Mouse (Mus musculus) liver, postnatal 0 days (tissue): Measurements from ENCODE around the gene Ccdc33.

ENCODE experiments used
- CTCF ChIP-seq: sonication (generic); IDR thresholded peaks from 2 replicates; pipeline ENCODE4 v1.5.1; 2016; ENCODE audit warnings: antibody characterized with exemption, low read depth
- EP300 ChIP-seq: IDR thresholded peaks from 2 replicates; pipeline ENCODE4 v1.6.1; 2016; ENCODE audit warnings: antibody characterized with exemption, low read depth, mild to moderate bottlenecking

DNA sequence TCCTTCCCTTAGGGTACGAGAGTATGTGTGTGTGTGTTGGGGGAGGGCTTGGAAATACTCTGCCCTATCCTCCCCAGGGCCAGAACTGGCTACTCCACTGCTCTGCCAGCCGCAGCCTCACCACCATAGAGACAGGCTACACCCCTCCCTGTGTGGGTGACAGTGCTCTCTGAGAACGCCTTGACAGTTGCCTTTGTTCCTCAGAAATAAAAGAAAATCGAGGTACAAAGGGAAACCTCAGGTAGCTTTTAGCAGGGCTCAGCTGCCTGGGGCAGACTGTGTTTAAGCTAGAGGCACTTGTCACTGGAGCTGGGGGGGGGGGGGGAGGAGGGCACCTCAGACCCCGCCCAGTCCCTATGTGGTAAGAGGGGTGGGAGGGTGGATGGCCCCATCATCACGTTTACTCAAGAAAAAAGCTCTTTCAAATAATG is 6.3 kb downstream of the Ccdc33 start:
- TF ChIP-seq CTCF (no peak), EP300 (no peak)
